Comparison of ENCODE assay signal across 7 mouse cellular contexts in the genomic region with DNA sequence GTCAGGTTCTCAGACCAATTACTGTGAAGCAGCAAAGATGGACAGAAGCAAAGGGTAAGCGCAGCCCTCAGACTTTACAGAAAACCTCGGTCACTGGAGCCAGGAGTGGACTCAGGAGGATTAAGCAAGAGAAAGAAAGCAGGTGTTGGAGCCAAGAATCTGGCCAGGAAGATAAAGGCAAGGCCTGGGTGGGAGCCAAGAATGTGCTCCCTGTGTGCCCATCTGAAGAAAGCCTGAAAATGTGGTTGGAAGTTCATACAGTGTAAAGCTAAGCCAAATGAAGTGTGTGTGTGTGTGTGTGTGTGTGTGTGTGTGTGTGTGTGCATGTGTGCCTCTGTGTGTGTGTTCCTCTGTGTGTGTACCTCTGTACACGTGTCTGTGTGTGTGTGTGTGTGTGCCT.
DNase-seq lines count a peak whose midpoint lies in the region; ATAC-seq and TF ChIP-seq lines count a peak whose summit lies in the region.

No protein-coding gene starts in this region.

- no peak for TF ChIP-seq CTCF in lung, embryonic 14.5 days (IDR thresholded peaks at IDR 0.05; ENCODE audit: low read depth)
- TF ChIP-seq CTCF in gastrocnemius, adult 2 months (IDR thresholded peaks at IDR 0.05): no peak

- no peak overlapping the region for H3K27ac ChIP-seq in midbrain, embryonic 14.5 days (replicated peaks; ENCODE audit: low read depth, low read length)
- H3K27ac ChIP-seq in midbrain, embryonic 11.5 days (ENCODE audit: low read depth, low read length): no peak overlapping the region
- peak overlapping the region in 1 of 2 experiments; percentile 53; a peak in 2 of 4 replicates for H3K27ac ChIP-seq in heart, embryonic 14.5 days (replicated peaks in 1 of 2; ENCODE audit: control insufficient read depth in 1 of 2, insufficient read depth in 1 of 2, low read depth in 2 of 2, low read length in 2 of 2)
- H3K27ac ChIP-seq in lung, embryonic 14.5 days (ENCODE audit: low read depth): no peak overlapping the region
- no peak overlapping the region for H3K27ac ChIP-seq in gastrocnemius, adult 2 months

- intact Hi-C loops in left cerebral cortex, postnatal 14 days (cut with DNase I): no loop called here
- intact Hi-C loops in gastrocnemius, adult 2 months (cut with DNase I): no loop called here

- no peaks in the 10 kb centered on the region for H3K36me3 ChIP-seq in midbrain, embryonic 14.5 days (ENCODE audit: control insufficient read depth, insufficient read depth, low read length)
- H3K36me3 ChIP-seq in midbrain, embryonic 11.5 days (ENCODE audit: control insufficient read depth, insufficient read depth, low read length): no peaks in the 10 kb centered on the region
- H3K36me3 ChIP-seq in heart, embryonic 14.5 days (ENCODE audit: control insufficient read depth, insufficient read depth, low read length): no peaks in the 10 kb centered on the region
- no peaks in the 10 kb centered on the region for H3K36me3 ChIP-seq in lung, embryonic 14.5 days (ENCODE audit: insufficient read depth)

- no peaks in the 10 kb centered on the region for H3K27me3 ChIP-seq in midbrain, embryonic 14.5 days (ENCODE audit: control insufficient read depth, insufficient read depth, low read length)
- no peaks in the 10 kb centered on the region for H3K27me3 ChIP-seq in midbrain, embryonic 11.5 days (ENCODE audit: control insufficient read depth, insufficient read depth, low read length)
- H3K27me3 ChIP-seq in heart, embryonic 14.5 days (ENCODE audit: control insufficient read depth, insufficient read depth, low read length): no peaks in the 10 kb centered on the region
- no peaks in the 10 kb centered on the region for H3K27me3 ChIP-seq in lung, embryonic 14.5 days (ENCODE audit: insufficient read depth, low read length)

- ATAC-seq in midbrain, embryonic 14.5 days (ENCODE audit: low FRiP score, low TSS enrichment): no peak
- ATAC-seq in midbrain, embryonic 11.5 days (ENCODE audit: low FRiP score): no peak
- peak; percentile 61 for ATAC-seq in heart, embryonic 14.5 days (ENCODE audit: insufficient number of reproducible peaks, insufficient read depth, low FRiP score, low read depth)
- peak; percentile 68 for ATAC-seq in lung, embryonic 14.5 days (ENCODE audit: insufficient read depth)

- WGBS in midbrain, embryonic 14.5 days: 61% methylated on average over 3 of the region's 3 CpGs
- 78% methylated on average over 3 of the region's 3 CpGs for WGBS in midbrain, embryonic 11.5 days
- 29% methylated on average over 3 of the region's 3 CpGs for WGBS in heart, embryonic 14.5 days
- 63% methylated on average over 3 of the region's 3 CpGs for WGBS in lung, embryonic 14.5 days

- no peak overlapping the region for H3K4me2 ChIP-seq in midbrain, embryonic 14.5 days (ENCODE audit: low read length)
- H3K4me2 ChIP-seq in midbrain, embryonic 11.5 days: no peak overlapping the region
- H3K4me2 ChIP-seq in heart, embryonic 14.5 days (ENCODE audit: low read length): no peak overlapping the region
- H3K4me2 ChIP-seq in lung, embryonic 14.5 days: no peak overlapping the region

- no peak overlapping the region for H3K4me3 ChIP-seq in midbrain, embryonic 14.5 days (replicated peaks; ENCODE audit: low read depth, low read length)
- H3K4me3 ChIP-seq in midbrain, embryonic 11.5 days (ENCODE audit: low read depth, low read length): no peak overlapping the region
- H3K4me3 ChIP-seq in heart, embryonic 14.5 days (ENCODE audit: control insufficient read depth in 1 of 2, insufficient read depth in 1 of 2, low read depth in 1 of 2, low read length in 2 of 2): no peak overlapping the region
- H3K4me3 ChIP-seq in lung, embryonic 14.5 days (ENCODE audit: low read depth, low read length): no peak overlapping the region
- no peak overlapping the region for H3K4me3 ChIP-seq in gastrocnemius, adult 2 months

- no peak overlapping the region for H3K9ac ChIP-seq in midbrain, embryonic 14.5 days (replicated peaks; ENCODE audit: low read length)
- no peak overlapping the region for H3K9ac ChIP-seq in midbrain, embryonic 11.5 days (ENCODE audit: low read length)
- H3K9ac ChIP-seq in heart, embryonic 14.5 days (ENCODE audit: low read length): no peak overlapping the region
- H3K9ac ChIP-seq in lung, embryonic 14.5 days: no peak overlapping the region

- no peaks in the 10 kb centered on the region for H3K9me3 ChIP-seq in midbrain, embryonic 14.5 days (ENCODE audit: control insufficient read depth, low read length)
- no peaks in the 10 kb centered on the region for H3K9me3 ChIP-seq in midbrain, embryonic 11.5 days (ENCODE audit: control insufficient read depth, low read length)
- H3K9me3 ChIP-seq in heart, embryonic 14.5 days (ENCODE audit: control insufficient read depth, low read length): no peaks in the 10 kb centered on the region
- H3K9me3 ChIP-seq in lung, embryonic 14.5 days (ENCODE audit: low read depth, low read length): no peaks in the 10 kb centered on the region

- no peaks in the 10 kb centered on the region for H3K4me1 ChIP-seq in midbrain, embryonic 14.5 days (ENCODE audit: control insufficient read depth, insufficient read depth, low read length)
- H3K4me1 ChIP-seq in midbrain, embryonic 11.5 days (ENCODE audit: control insufficient read depth, insufficient read depth, low read length): no peaks in the 10 kb centered on the region
- H3K4me1 ChIP-seq in heart, embryonic 14.5 days (ENCODE audit: control insufficient read depth in 2 of 2, insufficient read depth in 2 of 2, low read length in 2 of 2): peaks cover 2 to 10% of the 10 kb centered on the region in 2 experiments; a peak in 2 of 4 replicates
- 0 out of 2 replicates have a peak, but pooled peaks cover 3% of the 10 kb centered on the region for H3K4me1 ChIP-seq in lung, embryonic 14.5 days (ENCODE audit: insufficient read depth)

- DNase-seq in midbrain, embryonic 14.5 days: peak; percentile 63
- no peak for DNase-seq in midbrain, embryonic 11.5 days (ENCODE audit: low spot score, missing footprints)
- DNase-seq in lung, embryonic 14.5 days: peak; percentile 61
- DNase-seq in testis, postnatal 10 days (ENCODE audit: low spot score): peak; percentile 76
- no peak for DNase-seq in left cerebral cortex, postnatal 14 days (ENCODE audit: low spot score in 2 of 2)
- no peak for DNase-seq in gastrocnemius, adult 2 months

Comparison
In these comparisons a context has a peak if more than half of its experiments do, and no peak if none do; other contexts are left out.
1. DNase-seq: peak in midbrain, embryonic 14.5 days (single experiment), lung, embryonic 14.5 days (single experiment) and testis, postnatal 10 days (single experiment); none in midbrain, embryonic 11.5 days (single experiment), left cerebral cortex, postnatal 14 days (0 of 2) and gastrocnemius, adult 2 months (single experiment).
2. ATAC-seq: peak in heart, embryonic 14.5 days (single experiment) and lung, embryonic 14.5 days (single experiment); none in midbrain, embryonic 14.5 days (single experiment) and midbrain, embryonic 11.5 days (single experiment).